Mouse (Mus musculus) G1E (cell line): ENCODE measurements around the gene Etfa.

Source experiments
- CTCF ChIP-seq: IDR thresholded peaks from 2 replicates; pipeline ENCODE4 v1.5.1; 2012; ENCODE audit warnings: low read depth, low read length, inconsistent platforms, mixed read lengths
- GATA1 ChIP-seq: IDR thresholded peaks from 2 replicates; pipeline ENCODE4 v1.6.1; 2012; ENCODE audit warnings: borderline replicate concordance, low read length, inconsistent platforms, mixed read lengths
- GATA2 ChIP-seq: IDR thresholded peaks from 2 replicates; pipeline ENCODE4 v1.6.1; 2012; ENCODE audit warnings: low read depth, low read length, inconsistent platforms, borderline replicate concordance

- TF ChIP-seq CTCF: no peak
- no peak for TF ChIP-seq GATA1
- no peak for TF ChIP-seq GATA2
Observed at GRCm38 (mm10) chr9:55450035-55450434, 62.0 kb downstream of the Etfa start.
